Mouse (Mus musculus) bone marrow macrophage, adult 2 months (primary cell): ENCODE measurements around the gene Hacd1.

Experiments
- CTCF ChIP-seq: IDR thresholded peaks from 2 replicates; pipeline ENCODE4 v1.5.1; 2012; ENCODE audit warnings: low read depth, mild to moderate bottlenecking, low read length, moderate library complexity
- POLR2A ChIP-seq: IDR thresholded peaks from 2 replicates; pipeline ENCODE4 v1.6.1; 2012; ENCODE audit warnings: mild to moderate bottlenecking, low read depth, low read length, borderline replicate concordance

DNA sequence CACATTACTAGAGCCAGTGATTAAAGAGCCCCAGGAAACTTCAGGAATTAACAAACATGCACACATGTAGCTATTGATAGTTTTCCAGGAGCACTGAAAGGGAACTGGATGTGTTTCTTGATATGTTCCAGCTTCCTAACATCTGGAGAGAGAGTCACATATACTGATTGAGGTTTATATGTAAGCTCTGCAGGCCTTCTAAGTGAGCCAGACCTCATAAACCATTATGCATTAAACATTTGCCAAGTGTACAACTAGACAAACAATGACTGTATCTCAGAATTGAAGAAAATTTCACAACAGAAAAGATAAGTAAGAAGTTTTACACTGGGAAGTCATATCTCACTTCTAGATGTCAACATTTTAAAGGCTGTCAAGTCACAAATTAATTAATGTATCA, 167.4 kb downstream of the Hacd1 start:
- no peak for TF ChIP-seq POLR2A
- no peak for TF ChIP-seq CTCF
